Mouse (Mus musculus) neural tube, embryonic 12.5 days (tissue): ENCODE data around the gene Uhrf1. TPM values are rescaled to one million over a fixed set of nuclear protein-coding genes. Genes with fewer than 3 reads are reported as not detected.

Experiments used
- ATAC-seq: fragments of 200-750 bp; cut with Nextera tagmentation; 2 replicates; pipeline ENCODE4 v1.8.0; 2017; ENCODE audit warnings: low read depth, mild to moderate bottlenecking, moderate TSS enrichment, moderate library complexity; ENCODE audit not compliant: low FRiP score
- H3K27ac ChIP-seq: fragments of 300-500 bp; sonication (generic); 2 replicates; pipeline ENCODE4 v1.5.1; 2016
- H3K27me3 ChIP-seq: fragments of 300-500 bp; sonication (generic); replicated peaks from 2 replicates; pipeline ENCODE4 v1.6.1; 2016; ENCODE audit warnings: mild to moderate bottlenecking
- H3K36me3 ChIP-seq: fragments of 300-500 bp; sonication (generic); 2 replicates; pipeline ENCODE4 v1.6.1; 2016; ENCODE audit warnings: mild to moderate bottlenecking
- H3K4me1 ChIP-seq: fragments of 300-500 bp; sonication (generic); 2 replicates; pipeline ENCODE4 v1.6.1; 2016
- H3K4me2 ChIP-seq: fragments of 300-500 bp; sonication (generic); replicated peaks from 2 replicates; pipeline ENCODE4 v1.6.1; 2016; ENCODE audit warnings: mild to moderate bottlenecking
- H3K4me3 ChIP-seq: fragments of 300-500 bp; sonication (generic); 2 replicates; pipeline ENCODE4 v1.5.1; 2016
- H3K9ac ChIP-seq: fragments of 300-500 bp; sonication (generic); 2 replicates; pipeline ENCODE4 v1.6.1; 2016; ENCODE audit warnings: mild to moderate bottlenecking
- H3K9me3 ChIP-seq: fragments of 300-500 bp; sonication (generic); 2 replicates; pipeline ENCODE4 v1.6.1; 2016; ENCODE audit warnings: mild to moderate bottlenecking
- WGBS: fragments of 180-500 bp; shearing (Covaris S2); methylation state at CpG from one replicate; pipeline ENCODE4 v1.1.7; 2016; 5-methylcytosine and 5-hydroxymethylcytosine counted together
- polyA plus RNA-seq: library from polyadenylated mRNA; unstranded; fragments of >200 nt; fragmentation: Nextera tagmentation; extraction: Ambion mirVana; gene quantifications from 2 replicates; pipeline ENCODE4 v1.2.1, GENCODE M21; 2016

The Uhrf1 gene
- polyA plus RNA-seq, 1 experiment from 2014 or later = 95.2 TPM

DNA sequence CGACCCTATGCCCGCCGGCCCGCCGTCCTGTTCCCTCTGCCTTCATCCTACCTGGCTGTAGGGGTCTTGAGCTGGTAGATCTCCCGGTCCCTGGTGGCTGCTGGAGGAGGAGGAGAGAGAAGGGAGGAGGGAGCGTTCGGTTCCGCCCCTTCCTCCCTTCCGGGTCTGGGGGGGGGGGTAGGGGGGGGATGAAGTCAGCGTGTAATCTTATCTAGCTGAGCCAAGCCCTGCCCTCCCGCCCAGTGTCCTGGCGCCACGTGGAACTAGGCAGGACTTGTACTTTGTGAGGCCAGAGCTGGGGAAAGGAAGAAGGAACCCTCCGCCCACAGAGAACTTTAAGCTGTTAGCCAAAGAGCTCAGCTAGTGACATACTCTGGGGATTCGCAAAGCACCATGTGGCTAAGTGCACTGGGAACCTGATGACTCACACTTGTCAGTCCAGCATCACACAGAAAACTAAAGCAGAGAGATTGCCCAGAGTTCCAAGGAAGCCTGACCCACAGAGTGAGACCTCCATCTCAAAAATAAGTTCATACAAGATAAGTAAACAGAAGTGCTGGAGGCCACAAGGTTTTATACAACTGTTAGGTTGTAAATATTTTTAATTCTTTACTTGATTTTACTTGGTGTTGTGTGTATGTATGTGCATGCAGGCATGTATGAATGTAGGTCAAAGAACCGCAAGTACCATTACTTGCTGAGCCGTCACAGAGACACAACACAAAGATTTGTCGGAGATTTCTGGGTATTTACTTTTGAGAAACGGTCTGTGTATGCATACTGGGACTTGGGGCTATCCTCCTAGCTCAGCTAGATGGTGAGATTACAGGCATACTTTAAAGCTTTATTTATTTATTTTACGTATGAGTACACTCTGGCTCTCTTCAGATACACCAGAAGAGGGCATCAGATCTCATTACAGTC, 26.2 kb upstream of the Uhrf1 start, which contains the start of gene Ticam1:
Gene Ticam1, minus strand, starts transcription at position 144 of the 924 bp plus-strand sequence.
- Histone ChIP-seq H3K36me3 (peaks cover 7% of the 10 kb centered on the region; the same call in 1 of the 2 replicates), H3K27me3 (no peaks in the 10 kb centered on the region), H3K9me3 (no peaks in the 10 kb centered on the region), H3K27ac (no peak within 1 kb of the TSS), H3K4me3 (peak within 1 kb of the TSS; percentile 37), H3K4me1 (peaks cover 16% of the 10 kb centered on the region; the same call in 1 of the 2 replicates), H3K9ac (peak within 1 kb of the TSS; percentile 54), H3K4me2 (peak within 1 kb of the TSS; percentile 75)
- ATAC-seq = peak; percentile 80
- WGBS = 9% methylated on average over 21 of the region's 21 CpGs

DNA sequence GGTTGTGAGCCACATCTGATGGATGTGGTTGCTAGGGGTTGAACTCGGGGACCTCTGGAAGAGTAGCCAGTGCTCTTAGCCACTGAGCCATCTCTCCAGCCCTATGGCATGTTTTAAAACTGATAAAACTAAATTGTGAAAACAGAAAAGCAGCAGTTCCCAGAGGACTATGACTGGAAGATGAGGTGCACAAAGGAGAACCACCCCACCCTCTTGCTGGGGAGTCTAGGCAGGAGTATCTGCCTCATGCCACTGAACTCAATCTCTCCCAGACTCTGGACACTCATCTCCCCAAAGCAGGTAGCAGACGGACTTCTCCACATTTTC, 25.6 kb upstream of the Uhrf1 start:
- H3K9ac ChIP-seq = no peak overlapping the region; the same call in 1 of the 2 replicates
- H3K4me3 ChIP-seq = no peak overlapping the region
- H3K4me2 ChIP-seq = 0 out of 2 replicates have a peak overlapping the region, but pooled peaks have one; percentile 75
- ATAC-seq = no peak
- WGBS = 50% methylated on average over 2 of the region's 2 CpGs
- H3K27ac ChIP-seq = no peak overlapping the region
- no peaks in the 10 kb centered on the region for H3K9me3 ChIP-seq
- H3K36me3 ChIP-seq = peaks cover 7% of the 10 kb centered on the region; the same call in 1 of the 2 replicates
- peaks cover 16% of the 10 kb centered on the region; the same call in 1 of the 2 replicates for H3K4me1 ChIP-seq
- no peaks in the 10 kb centered on the region for H3K27me3 ChIP-seq

DNA sequence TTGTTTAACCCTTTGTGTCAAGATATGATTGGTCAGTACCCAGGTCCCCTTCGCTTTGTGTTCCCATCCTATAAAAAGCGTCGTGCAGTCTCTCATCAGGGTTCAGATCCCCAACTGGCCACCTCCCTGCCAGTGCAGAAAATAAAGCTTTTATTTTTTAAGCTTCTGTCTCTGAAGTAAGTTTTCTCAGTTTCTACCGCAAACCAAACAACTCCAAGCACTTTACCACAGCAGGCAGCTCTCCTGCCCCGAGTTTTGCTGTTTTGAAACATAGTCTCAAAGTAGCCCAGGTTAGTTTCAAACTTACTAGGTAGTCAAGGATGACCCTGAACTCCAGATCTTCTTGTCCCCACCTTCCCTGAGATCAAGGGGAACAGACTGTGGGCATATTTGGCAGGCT, 24.8 kb upstream of the Uhrf1 start:
- ATAC-seq = no peak
- H3K4me1 ChIP-seq = peaks cover 16% of the 10 kb centered on the region; the same call in 1 of the 2 replicates
- H3K27ac ChIP-seq = no peak overlapping the region
- no peak overlapping the region for H3K4me2 ChIP-seq
- H3K9ac ChIP-seq = no peak overlapping the region
- peaks cover 7% of the 10 kb centered on the region; the same call in 1 of the 2 replicates for H3K36me3 ChIP-seq
- no peak overlapping the region for H3K4me3 ChIP-seq
- no peaks in the 10 kb centered on the region for H3K9me3 ChIP-seq
- H3K27me3 ChIP-seq = no peaks in the 10 kb centered on the region
- 90% methylated on average over 5 of the region's 5 CpGs for WGBS

DNA sequence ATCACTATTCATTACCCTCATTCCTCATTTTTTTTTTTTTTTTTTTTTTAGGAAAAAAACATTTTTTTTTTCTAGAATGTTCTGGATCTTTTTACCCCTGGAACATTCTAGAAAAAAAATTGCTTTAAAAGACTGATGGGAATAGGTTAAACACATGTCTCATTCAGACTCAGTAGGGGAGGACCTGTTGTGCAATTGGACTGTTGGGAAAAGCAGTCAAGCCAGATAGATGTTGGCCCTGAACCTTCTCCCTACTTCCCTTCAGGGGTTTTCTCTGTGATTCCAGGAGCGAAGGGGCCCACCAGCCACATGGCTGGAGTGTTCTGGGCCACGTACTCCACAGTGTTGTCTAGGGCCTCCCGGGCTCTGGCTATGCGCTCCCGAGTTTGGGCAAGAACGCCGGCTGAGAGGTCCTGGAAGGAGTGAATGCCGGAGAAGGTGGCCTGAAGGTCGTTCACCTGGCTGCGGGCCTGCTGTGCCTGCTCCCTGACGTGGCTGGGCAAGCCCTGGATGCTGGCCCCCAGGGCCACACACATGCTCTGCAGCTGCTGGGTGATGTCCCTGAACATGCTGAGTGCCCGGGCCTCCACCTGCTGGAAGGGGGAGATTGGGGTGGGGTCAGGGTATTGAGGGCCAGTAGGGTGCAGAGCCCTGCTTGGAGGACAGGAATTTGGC, 23.5 kb upstream of the Uhrf1 start:
- H3K27ac ChIP-seq = no peak overlapping the region
- no peak overlapping the region for H3K4me2 ChIP-seq
- H3K9ac ChIP-seq = no peak overlapping the region
- peaks cover 7% of the 10 kb centered on the region; the same call in 1 of the 2 replicates for H3K36me3 ChIP-seq
- no peak overlapping the region for H3K4me3 ChIP-seq
- peaks cover 16% of the 10 kb centered on the region; the same call in 1 of the 2 replicates for H3K4me1 ChIP-seq
- no peak for ATAC-seq
- H3K27me3 ChIP-seq = no peaks in the 10 kb centered on the region
- no peaks in the 10 kb centered on the region for H3K9me3 ChIP-seq
- 90% methylated on average over 12 of the region's 12 CpGs for WGBS

DNA sequence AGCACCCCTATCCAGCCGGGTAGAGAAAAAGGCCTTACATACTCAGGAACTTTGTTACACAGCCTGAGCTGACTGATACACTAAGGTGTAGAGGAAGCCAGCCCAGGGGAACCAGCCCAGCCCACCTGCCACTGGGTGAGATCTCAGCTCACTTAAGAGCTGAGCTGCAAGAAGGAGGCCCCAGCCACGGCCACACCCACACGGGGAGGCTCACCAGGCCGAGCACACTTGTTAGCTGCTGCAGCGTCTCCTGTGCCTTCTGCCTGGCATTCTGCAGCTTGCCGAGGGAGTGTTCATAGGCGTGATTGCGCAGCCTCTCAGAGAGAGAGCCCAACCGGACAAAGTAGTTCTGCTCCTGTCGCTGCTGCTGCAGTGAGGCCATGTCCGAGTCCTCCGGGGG, 21.9 kb upstream of the Uhrf1 start:
- Histone ChIP-seq H3K9ac (no peak overlapping the region), H3K4me1 (peaks cover 13% of the 10 kb centered on the region; the same call in 1 of the 2 replicates), H3K27me3 (no peaks in the 10 kb centered on the region), H3K4me3 (no peak overlapping the region), H3K9me3 (no peaks in the 10 kb centered on the region), H3K36me3 (peaks cover 12% of the 10 kb centered on the region), H3K27ac (no peak overlapping the region), H3K4me2 (no peak overlapping the region)
- ATAC-seq = no peak
- 90% methylated on average over 12 of the region's 12 CpGs for WGBS

DNA sequence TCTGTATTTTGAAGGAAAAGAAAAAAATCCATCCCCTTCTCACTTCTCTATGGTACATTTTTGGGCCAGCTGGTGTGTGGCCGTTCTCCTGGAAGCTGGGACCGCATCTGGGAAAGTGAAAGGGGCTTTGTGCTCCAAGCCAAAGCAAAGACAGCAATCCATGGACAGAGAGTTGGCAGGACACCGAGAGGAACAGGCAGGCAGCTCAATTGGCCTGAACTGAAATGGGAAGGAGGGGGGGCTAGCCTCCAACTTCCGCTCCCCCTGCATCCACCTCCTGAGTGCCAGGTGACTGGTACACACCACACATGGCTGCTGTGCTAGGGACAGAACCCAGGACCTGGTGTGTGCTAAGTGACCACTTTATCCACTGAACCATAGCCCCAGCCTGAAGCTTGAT, 20.3 kb upstream of the Uhrf1 start:
- H3K9me3 ChIP-seq = no peaks in the 10 kb centered on the region
- H3K9ac ChIP-seq = no peak overlapping the region
- no peak for ATAC-seq
- H3K27ac ChIP-seq = no peak overlapping the region
- no peaks in the 10 kb centered on the region for H3K27me3 ChIP-seq
- no peak overlapping the region for H3K4me2 ChIP-seq
- H3K36me3 ChIP-seq = peaks cover 12% of the 10 kb centered on the region
- no peak overlapping the region for H3K4me3 ChIP-seq
- WGBS = 86% methylated on average over 4 of the region's 4 CpGs
- peaks cover 3% of the 10 kb centered on the region for H3K4me1 ChIP-seq

DNA sequence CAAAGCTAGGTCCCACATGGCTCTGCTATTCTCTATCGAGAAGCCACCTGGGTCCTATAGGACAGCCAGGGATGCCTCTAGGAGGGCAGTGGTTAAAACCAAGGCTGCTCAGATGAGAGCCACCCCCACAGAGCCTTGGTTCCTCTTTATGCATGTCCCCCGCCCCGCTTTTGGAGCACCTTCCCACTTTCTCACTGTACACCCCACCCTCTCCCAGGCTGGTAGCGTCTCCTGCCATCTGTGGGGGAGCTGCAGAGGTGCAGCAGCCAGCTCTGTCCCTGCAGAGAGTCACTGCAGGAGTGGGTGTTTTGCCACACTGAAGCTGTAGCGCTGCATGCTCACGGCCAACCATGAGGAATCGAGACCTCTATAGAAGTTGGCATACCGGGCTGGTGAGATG, 19.8 kb upstream of the Uhrf1 start:
- no peak overlapping the region for H3K9ac ChIP-seq
- no peak overlapping the region for H3K4me2 ChIP-seq
- 95% methylated on average over 8 of the region's 8 CpGs for WGBS
- no peak overlapping the region for H3K4me3 ChIP-seq
- no peaks in the 10 kb centered on the region for H3K9me3 ChIP-seq
- ATAC-seq = no peak
- no peaks in the 10 kb centered on the region for H3K27me3 ChIP-seq
- H3K36me3 ChIP-seq = peaks cover 12% of the 10 kb centered on the region
- H3K4me1 ChIP-seq = peaks cover 8% of the 10 kb centered on the region
- H3K27ac ChIP-seq = no peak overlapping the region

DNA sequence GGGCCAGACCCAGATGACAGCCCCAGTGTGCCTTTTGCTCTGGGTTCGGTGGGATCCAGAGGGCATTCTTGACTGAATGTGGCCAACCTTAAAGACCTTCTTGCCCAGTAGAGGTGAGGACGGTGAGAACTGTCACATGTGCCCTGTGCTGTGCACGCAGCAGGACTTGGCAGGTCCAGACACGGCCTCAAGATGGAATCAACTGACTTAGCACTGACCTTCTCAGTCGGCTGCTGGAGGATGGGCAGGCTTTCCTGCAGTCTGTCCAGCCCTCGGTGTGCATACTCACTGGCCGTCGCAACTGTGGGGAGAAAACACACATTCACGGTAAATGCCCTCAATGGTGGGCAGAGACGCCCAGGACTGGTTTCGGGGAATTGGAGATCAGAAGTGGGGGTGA, 17.1 kb upstream of the Uhrf1 start:
- Histone ChIP-seq H3K9ac (no peak overlapping the region), H3K36me3 (peaks cover 8% of the 10 kb centered on the region), H3K27me3 (no peaks in the 10 kb centered on the region), H3K4me1 (peaks cover 27% of the 10 kb centered on the region), H3K9me3 (no peaks in the 10 kb centered on the region), H3K4me2 (no peak overlapping the region), H3K27ac (no peak overlapping the region), H3K4me3 (no peak overlapping the region)
- ATAC-seq = no peak
- 94% methylated on average over 11 of the region's 11 CpGs for WGBS

DNA sequence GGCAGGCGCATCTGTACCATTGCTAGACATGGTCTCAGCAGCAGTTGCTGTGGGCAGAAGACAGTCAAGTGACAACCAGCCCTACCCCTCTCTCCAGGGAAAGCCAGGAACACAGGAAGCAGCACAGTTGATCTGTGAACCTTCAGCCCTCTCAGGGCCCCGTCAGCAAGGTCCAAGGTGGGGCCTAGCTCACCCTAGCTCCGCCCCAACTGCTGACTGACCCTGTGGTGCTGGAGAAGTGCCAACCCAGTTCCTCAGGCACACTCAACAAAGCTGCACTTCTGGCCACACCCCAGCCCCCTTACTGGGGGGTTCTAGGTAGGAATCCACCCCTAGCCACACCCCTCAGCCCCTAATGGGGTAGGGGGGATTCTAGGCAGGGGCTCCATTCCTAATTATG, 15.3 kb upstream of the Uhrf1 start:
- no peak for ATAC-seq
- Histone ChIP-seq H3K4me2 (peak overlapping the region; percentile 20; the same call in 1 of the 2 replicates), H3K9ac (0 out of 2 replicates have a peak overlapping the region, but pooled peaks have one; percentile 5), H3K9me3 (no peaks in the 10 kb centered on the region), H3K27me3 (no peaks in the 10 kb centered on the region), H3K4me3 (no peak overlapping the region), H3K27ac (no peak overlapping the region), H3K4me1 (peaks cover 36% of the 10 kb centered on the region), H3K36me3 (peaks cover 5% of the 10 kb centered on the region; the same call in 1 of the 2 replicates)
- WGBS = 73% methylated on average over 3 of the region's 3 CpGs

DNA sequence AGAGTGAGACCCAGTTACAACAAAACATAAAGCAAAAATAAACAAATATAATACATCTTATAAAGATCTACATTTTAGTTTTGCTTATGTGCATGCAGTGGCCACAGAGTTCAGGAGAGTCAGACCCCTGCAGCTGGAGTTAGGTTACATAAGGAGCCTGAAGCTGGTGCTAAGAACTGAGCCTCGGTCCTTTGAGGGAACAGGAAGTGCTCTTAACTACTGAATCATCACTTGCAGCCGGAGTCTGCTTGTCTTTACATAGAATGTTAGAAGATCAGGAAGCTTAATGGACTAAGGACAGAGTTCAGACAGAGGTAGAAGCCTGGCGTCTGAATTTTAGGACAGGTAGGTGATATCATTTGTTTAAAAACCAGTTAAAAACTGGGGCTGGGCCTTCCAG, 14.3 kb upstream of the Uhrf1 start:
- Histone ChIP-seq H3K36me3 (peaks cover 5% of the 10 kb centered on the region; the same call in 1 of the 2 replicates), H3K27ac (0 out of 2 replicates have a peak overlapping the region, but pooled peaks have one; percentile 37), H3K9ac (0 out of 2 replicates have a peak overlapping the region, but pooled peaks have one; percentile 42), H3K4me3 (no peak overlapping the region), H3K9me3 (no peaks in the 10 kb centered on the region), H3K4me1 (peaks cover 36% of the 10 kb centered on the region), H3K4me2 (peak overlapping the region; percentile 59), H3K27me3 (no peaks in the 10 kb centered on the region)
- ATAC-seq = no peak
- WGBS = 59% methylated on average over 3 of the region's 3 CpGs

DNA sequence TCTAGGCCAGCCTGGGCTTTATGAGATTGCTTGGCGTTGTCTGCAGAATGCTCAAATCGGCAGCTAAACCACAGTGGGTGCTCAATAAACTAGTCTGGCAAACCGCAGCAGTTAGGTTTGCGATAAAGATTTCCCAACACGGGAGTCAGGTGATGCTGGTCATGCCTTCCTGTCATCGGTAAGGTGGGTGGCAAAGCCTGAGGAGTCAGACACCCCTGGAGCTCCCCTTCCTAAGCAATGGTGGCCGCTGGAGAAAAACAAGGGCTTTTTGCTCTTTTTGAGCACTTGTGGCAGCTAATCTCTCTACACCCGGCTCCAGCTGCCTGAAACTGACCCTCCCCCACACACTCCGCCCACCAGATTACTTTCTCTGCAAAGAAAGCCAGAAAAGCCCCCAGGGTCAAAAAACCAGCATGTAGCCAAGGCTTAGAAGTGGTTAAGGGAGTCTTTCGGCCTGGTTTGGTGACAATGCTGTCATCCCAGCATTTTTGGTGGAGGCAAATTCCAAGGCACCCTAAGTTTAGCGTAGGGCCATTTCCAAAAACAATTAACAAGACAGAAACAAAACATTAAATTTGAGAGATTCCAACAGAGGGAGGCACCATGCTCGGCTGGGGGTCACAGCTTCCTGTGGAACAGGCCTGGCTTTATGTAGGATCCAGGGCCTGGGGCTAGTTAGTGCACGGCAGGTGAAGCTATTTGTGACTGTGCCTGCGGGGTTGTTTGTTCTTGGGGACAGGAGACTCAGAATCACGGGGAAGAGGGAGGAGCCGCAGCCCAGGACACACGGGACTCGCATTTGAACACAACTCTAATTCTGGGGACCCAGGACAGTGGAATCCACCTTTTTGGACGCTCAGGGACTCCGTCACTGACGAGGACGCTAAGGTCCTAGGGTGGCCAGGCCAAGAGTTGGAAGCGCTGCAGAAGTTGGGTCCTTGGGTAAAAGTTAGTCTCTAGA, 13.5 kb upstream of the Uhrf1 start:
- Histone ChIP-seq H3K9me3 (no peaks in the 10 kb centered on the region), H3K27me3 (no peaks in the 10 kb centered on the region), H3K4me3 (peak overlapping the region; percentile 37), H3K27ac (peak overlapping the region; percentile 37; the same call in 1 of the 2 replicates), H3K36me3 (peaks cover 5% of the 10 kb centered on the region; the same call in 1 of the 2 replicates), H3K4me2 (peak overlapping the region; percentile 59), H3K9ac (peak overlapping the region; percentile 42; the same call in 1 of the 2 replicates), H3K4me1 (peaks cover 36% of the 10 kb centered on the region)
- WGBS = 3% methylated on average over 23 of the region's 23 CpGs
- no peak for ATAC-seq
